Mouse (Mus musculus) cerebellum, adult 2 months (tissue): ENCODE results near the gene Npm3.

Source experiments
- CTCF ChIP-seq: fragments of 200-500 bp; IDR thresholded peaks from 2 replicates; pipeline ENCODE4 v1.5.1; 2011; ENCODE audit warnings: low read depth, mild to moderate bottlenecking, control low read depth, low read length, moderate library complexity, borderline replicate concordance; ENCODE audit not compliant: insufficient read depth
- POLR2A ChIP-seq: fragments of 200-500 bp; IDR thresholded peaks from 2 replicates; pipeline ENCODE4 v1.6.1; 2011; ENCODE audit warnings: low read length, control low read depth, borderline replicate concordance; ENCODE audit not compliant: insufficient read depth

DNA sequence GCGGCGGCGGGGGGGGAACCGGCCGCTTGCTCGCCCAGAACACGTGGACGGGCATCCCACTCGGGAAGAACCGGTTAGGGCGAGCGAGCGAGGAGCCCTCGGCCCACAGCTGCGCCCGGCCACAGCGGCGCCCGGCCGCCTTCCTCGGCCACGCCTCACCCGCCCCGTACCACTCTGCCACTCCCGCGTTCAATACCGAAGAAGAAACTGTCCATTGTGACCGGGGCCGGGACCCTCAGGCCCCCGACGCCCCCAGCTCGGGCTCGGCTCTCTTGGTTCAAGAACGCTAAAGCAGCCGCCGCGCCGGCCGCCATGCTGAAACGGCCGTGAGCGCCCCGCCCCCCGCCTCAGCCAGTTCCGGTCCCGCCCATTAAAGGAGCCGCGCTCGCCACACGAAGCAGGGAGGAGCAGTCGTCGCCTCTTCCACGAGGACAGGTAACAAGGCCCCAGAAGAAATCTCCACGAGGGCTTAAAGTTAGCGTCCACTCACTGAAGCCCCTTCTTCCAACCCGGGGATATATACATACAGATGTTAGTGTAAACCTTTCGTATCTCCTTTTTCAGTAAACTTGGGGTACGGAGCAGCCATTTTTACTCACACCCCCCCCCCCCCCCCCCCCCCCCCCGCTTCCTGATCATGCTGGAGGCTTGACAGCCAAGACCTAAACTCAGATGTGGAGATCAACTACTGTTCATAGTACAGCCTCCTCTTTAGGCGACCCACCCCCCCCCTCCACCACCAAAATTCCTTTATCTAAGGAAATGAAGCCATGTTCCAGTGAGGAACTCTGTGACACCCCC, at the start of gene Npm3:
- TF ChIP-seq CTCF (no peak), POLR2A (no peak)
